Mouse (Mus musculus) heart, postnatal 0 days (tissue): Measurements from ENCODE around the gene Akt3. TPM values are rescaled to one million over a fixed set of nuclear protein-coding genes. Genes with fewer than 3 reads are reported as not detected.

Experiments
- ATAC-seq: fragments of 200-750 bp; cut with Nextera tagmentation; 2 replicates; pipeline ENCODE4 v1.8.0; 2017; ENCODE audit warnings: low read depth, moderate number of reproducible peaks, moderate library complexity; ENCODE audit not compliant: insufficient read depth
- DNase-seq: peaks from one replicate; pipeline ENCODE4 v3.0.0-alpha.2; 2016; ENCODE audit warnings: low spot score
- H3K27ac ChIP-seq: fragments of 300-500 bp; sonication (generic); 2 replicates; pipeline ENCODE4 v1.5.1; 2014; ENCODE audit warnings: low read depth, mild to moderate bottlenecking
- H3K27me3 ChIP-seq: fragments of 300-500 bp; sonication (generic); 2 replicates; pipeline ENCODE4 v1.6.1; 2014; ENCODE audit warnings: low read length, mixed read lengths; ENCODE audit not compliant: control insufficient read depth, insufficient read depth
- H3K36me3 ChIP-seq: fragments of 300-500 bp; sonication (generic); replicated peaks from 2 replicates; pipeline ENCODE4 v1.6.1; 2014; ENCODE audit warnings: low read length, mixed read lengths; ENCODE audit not compliant: control insufficient read depth, insufficient read depth
- H3K4me1 ChIP-seq: fragments of 300-500 bp; sonication (generic); 2 replicates; pipeline ENCODE4 v1.6.1; 2014; ENCODE audit warnings: antibody characterized with exemption; ENCODE audit not compliant: control insufficient read depth, insufficient read depth
- H3K4me2 ChIP-seq: fragments of 300-500 bp; sonication (generic); 2 replicates; pipeline ENCODE4 v1.6.1; 2014; ENCODE audit warnings: low read depth, mild to moderate bottlenecking, low read length, moderate library complexity
- H3K4me3 ChIP-seq: fragments of 300-500 bp; sonication (generic); 2 replicates; pipeline ENCODE4 v1.5.1; 2014; ENCODE audit warnings: low read depth, low read length
- H3K9ac ChIP-seq: fragments of 300-500 bp; sonication (generic); replicated peaks from 2 replicates; pipeline ENCODE4 v1.6.1; 2014; ENCODE audit warnings: low read depth, low read length, mixed read lengths
- H3K9me3 ChIP-seq: fragments of 300-500 bp; sonication (generic); replicated peaks from 2 replicates; pipeline ENCODE4 v1.6.1; 2016; ENCODE audit warnings: low read length; ENCODE audit not compliant: control insufficient read depth
- CTCF ChIP-seq: IDR thresholded peaks from 2 replicates; pipeline ENCODE4 v1.5.1; 2016; ENCODE audit warnings: antibody characterized with exemption, control low read depth, low read depth
- EP300 ChIP-seq: IDR thresholded peaks from 2 replicates; pipeline ENCODE4 v1.6.1; 2016; ENCODE audit warnings: antibody characterized with exemption, low read depth
- WGBS: fragments of 180-500 bp; shearing (Covaris S2); extraction: QIAGEN DNeasy Blood & Tissue Kit; methylation state at CpG from one replicate; pipeline ENCODE4 v1.1.7; 2014; 5-methylcytosine and 5-hydroxymethylcytosine counted together
- polyA plus RNA-seq: library from polyadenylated mRNA; unstranded; fragments of >200 nt; fragmentation: Nextera tagmentation; extraction: Ambion mirVana; gene quantifications from 2 replicates; pipeline ENCODE4 v1.2.1, GENCODE M21; 2015
- total RNA-seq: library from RNA; depleted of rRNA; stranded (reverse); fragments of >200 nt; gene quantifications from 2 replicates; pipeline ENCODE4 v1.2.3, GENCODE M21; 2014; ENCODE audit warnings: low replicate concordance

The Akt3 gene
- total and polyA plus RNA-seq, 2 experiments from 2014 or later: 2.6 to 9.9 TPM

DNA sequence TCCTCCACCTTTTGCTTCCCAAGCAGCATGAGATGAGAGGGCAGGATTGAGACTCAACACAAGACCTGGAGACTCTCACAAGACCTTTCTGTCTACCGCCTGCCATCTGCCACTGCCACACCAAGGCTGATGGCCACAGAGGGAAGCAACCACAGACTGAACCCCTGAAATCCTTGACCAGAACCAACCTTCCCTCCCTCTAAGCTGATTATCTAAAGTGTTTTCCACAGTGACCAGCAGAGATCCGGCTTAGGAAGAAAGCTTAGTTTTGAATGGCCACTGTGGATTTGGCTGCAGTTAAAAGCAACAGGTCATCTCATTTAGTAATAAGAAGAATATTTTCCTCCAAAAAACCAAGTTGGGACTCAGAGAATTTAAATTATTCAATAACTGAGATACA lies 276.5 kb downstream of the Akt3 start:
- H3K4me3 ChIP-seq: no peak overlapping the region
- H3K9ac ChIP-seq: no peak overlapping the region
- no peaks in the 10 kb centered on the region for H3K27me3 ChIP-seq
- TF ChIP-seq EP300 (no peak), CTCF (no peak)
- H3K9me3 ChIP-seq: no peaks in the 10 kb centered on the region
- no peaks in the 10 kb centered on the region for H3K36me3 ChIP-seq
- WGBS: 98% methylated on average over 2 of the region's 2 CpGs
- peaks cover 11% of the 10 kb centered on the region for H3K4me1 ChIP-seq
- no peak overlapping the region for H3K27ac ChIP-seq
- ATAC-seq (no peak), DNase-seq (no peak)
- H3K4me2 ChIP-seq: no peak overlapping the region

DNA sequence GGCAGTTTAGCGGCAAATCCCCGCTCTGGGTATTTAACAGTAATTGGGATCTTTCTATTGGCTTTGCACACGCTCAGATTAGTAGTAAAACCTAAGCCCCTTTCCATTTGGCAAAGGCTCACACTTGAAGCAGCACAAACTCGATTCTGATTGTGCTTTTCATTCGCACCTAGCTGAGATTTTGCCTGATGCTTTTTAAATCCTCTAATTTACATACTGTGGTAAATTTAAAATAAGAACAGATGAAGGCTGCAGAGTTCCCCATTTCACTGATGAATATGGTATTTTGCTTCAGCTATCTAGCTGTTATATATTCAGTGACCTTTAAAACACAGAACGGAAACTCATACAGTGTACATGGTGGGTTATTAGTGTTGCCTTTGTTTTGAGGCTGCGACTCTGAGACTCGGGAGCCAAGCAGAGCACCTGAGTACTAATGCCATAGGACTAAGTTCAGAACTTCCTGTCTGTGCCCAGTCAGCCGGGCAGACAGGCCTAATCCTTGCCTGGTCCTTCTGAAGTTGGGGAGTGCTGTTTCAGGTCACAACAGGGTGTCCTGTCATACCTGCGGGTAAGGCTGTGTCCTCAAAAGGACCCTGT lies 277.1 kb downstream of the Akt3 start:
- ATAC-seq: no peak
- H3K27me3 ChIP-seq: no peaks in the 10 kb centered on the region

DNA sequence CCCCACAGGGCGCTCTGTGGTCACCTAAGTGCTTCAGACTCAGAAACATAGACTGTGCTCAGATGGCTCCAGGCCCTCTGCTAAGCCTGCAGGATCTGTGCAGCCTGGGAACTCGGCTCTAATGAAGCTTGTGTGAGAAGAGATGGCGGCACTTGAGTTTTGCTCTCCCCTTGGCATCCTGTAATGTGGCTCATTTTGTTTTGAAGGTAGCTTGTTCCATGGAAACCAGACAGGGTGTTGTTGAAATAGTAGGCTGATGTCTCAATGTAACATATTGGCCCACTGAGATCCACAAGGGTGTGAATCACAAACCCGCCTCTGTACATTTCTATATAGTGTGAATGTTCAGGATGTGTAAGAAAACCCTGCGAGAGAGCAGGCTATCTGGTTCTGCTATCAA lies 277.9 kb downstream of the Akt3 start:
- 92% methylated on average over 5 of the region's 5 CpGs for WGBS
- Histone ChIP-seq H3K27ac (no peak overlapping the region), H3K9me3 (no peaks in the 10 kb centered on the region), H3K36me3 (no peaks in the 10 kb centered on the region), H3K9ac (no peak overlapping the region), H3K4me2 (no peak overlapping the region), H3K4me3 (no peak overlapping the region), H3K4me1 (peaks cover 5% of the 10 kb centered on the region; the same call in 1 of the 2 replicates), H3K27me3 (no peaks in the 10 kb centered on the region)
- TF ChIP-seq EP300 (no peak), CTCF (no peak)
- DNase-seq (no peak), ATAC-seq (no peak)

More for the DNA sequence above, 277.1 kb downstream of the Akt3 start:
- Histone ChIP-seq H3K4me2 (no peak overlapping the region), H3K4me3 (no peak overlapping the region), H3K9me3 (no peaks in the 10 kb centered on the region), H3K9ac (no peak overlapping the region), H3K36me3 (no peaks in the 10 kb centered on the region), H3K4me1 (peaks cover 5% of the 10 kb centered on the region; the same call in 1 of the 2 replicates), H3K27ac (no peak overlapping the region)
- TF ChIP-seq CTCF (no peak), EP300 (no peak)
- no peak for DNase-seq
- 88% methylated on average over 10 of the region's 10 CpGs for WGBS

DNA sequence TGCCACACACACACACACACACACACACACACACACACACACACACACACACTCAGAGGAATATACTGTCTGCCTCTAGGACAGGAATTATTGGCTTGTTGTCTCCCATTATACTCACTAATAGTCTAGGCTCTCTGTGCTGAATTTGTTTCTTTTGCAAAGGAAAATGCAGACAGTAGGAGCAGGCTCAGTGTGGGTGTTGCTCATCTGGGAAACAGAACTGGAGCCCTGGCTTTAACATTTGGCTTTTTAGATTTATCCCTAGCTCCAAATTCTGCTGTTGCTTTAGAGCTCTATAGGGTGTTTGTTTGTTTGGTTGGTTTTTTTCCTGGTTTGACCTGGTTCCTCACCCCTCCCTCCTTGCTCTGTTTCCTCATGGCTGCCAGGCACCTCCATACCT lies 278.8 kb downstream of the Akt3 start:
- Histone ChIP-seq H3K4me1 (peaks cover 5% of the 10 kb centered on the region; the same call in 1 of the 2 replicates), H3K4me2 (no peak overlapping the region), H3K4me3 (no peak overlapping the region), H3K27me3 (no peaks in the 10 kb centered on the region), H3K9me3 (no peaks in the 10 kb centered on the region), H3K27ac (no peak overlapping the region), H3K9ac (no peak overlapping the region), H3K36me3 (no peaks in the 10 kb centered on the region)
- TF ChIP-seq CTCF (no peak), EP300 (no peak)
- DNase-seq (no peak), ATAC-seq (no peak)

DNA sequence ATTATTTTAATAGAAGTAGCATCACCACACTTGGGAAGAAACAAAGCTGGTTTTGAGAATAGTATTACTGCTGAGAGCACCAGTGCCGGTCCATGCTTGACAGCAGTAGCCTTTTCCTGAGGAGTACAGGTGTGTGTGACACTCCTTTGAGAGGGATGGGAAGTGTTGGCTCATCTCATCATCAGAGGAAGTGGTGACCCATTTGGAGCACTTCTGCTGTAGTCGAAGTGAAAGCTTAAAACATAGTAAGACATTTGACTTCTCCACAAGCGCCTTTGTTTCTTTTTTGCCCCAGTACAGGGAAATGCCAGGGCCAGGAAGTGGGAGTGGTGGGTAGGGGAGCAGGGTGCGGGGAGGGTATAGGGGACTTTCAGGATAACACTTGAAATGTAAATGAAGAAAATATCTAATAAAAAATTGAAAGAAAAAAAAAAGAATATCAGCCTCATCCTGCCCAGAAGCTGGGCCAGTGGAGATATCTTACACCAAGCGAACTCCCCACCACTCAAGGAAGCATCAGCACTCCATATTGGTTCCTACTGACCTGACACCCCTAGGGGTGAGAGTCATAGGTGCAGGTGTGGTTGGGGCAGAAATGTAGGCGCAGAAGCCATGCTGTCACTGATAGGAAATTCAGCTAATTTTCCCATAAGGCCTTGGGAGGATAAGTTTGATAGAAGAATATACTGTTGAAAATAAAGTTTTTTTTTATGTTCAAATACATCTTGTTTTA lies 284.5 kb downstream of the Akt3 start:
- 79% methylated on average over 6 of the region's 6 CpGs for WGBS
- Histone ChIP-seq H3K4me2 (no peak overlapping the region), H3K4me3 (no peak overlapping the region), H3K27me3 (no peaks in the 10 kb centered on the region), H3K4me1 (no peaks in the 10 kb centered on the region), H3K27ac (no peak overlapping the region), H3K9ac (no peak overlapping the region), H3K9me3 (no peaks in the 10 kb centered on the region), H3K36me3 (no peaks in the 10 kb centered on the region)
- ATAC-seq: no peak
- TF ChIP-seq EP300 (no peak), CTCF (no peak)
- no peak for DNase-seq

DNA sequence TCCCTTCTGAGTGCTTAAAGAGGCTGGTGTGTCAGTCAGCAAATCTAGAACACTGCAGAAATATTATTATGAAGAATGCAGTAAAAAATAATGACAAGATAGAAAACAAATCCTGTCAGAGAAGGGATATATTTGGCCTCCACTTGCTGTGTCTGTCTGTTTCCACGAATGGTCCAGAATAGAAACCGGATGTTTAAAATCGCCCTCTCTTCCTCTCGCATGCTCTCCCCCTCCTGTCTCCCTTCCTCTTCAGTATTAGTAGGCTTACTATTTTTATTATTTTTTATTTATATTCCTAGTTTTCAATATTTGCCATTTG lies 286.6 kb downstream of the Akt3 start:
- DNase-seq: no peak
- Histone ChIP-seq H3K36me3 (no peaks in the 10 kb centered on the region), H3K9me3 (no peaks in the 10 kb centered on the region), H3K27me3 (no peaks in the 10 kb centered on the region), H3K4me1 (no peaks in the 10 kb centered on the region), H3K4me2 (no peak overlapping the region), H3K4me3 (no peak overlapping the region), H3K27ac (no peak overlapping the region), H3K9ac (no peak overlapping the region)
- 57% methylated on average over 4 of the region's 4 CpGs for WGBS
- TF ChIP-seq EP300 (no peak), CTCF (no peak)
- no peak for ATAC-seq
